Mouse (Mus musculus) T-cell, adult 66 days (primary cell): Measurements from ENCODE around the gene Strada. TPM values are rescaled to one million over a fixed set of nuclear protein-coding genes. Genes with fewer than 3 reads are reported as not detected.

Experiments
- total RNA-seq, 2 experiments: library from RNA; stranded (reverse); gene quantifications; 3 replicates in 1 of 2; 4 replicates in 1 of 2; pipeline ENCODE4 v1.2.4; 2023

Gene Strada
- total RNA-seq: 10 to 100 TPM; 26.8 to 30.0 TPM

DNA sequence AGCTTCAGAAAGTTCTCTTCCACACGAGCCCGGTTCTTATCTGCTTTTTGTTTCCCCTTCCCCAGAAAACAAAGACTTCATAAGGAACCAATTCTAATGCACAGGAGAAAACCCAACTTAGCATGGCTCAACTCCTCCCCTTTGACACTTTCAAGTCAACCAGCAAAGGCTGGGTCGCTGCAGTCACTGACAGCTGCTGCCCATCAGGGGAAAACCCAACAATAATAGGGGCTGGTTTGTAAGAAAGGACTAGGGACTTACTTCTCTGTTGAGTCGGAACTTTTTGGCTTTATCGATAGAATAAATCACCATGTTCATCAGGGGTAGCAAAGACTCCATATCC is at the start of gene Strada:
Gene Strada, minus strand, starts transcription at position 46 of the 343 bp plus-strand sequence.

GRCm38 (mm10) chr11:106216730-106217490 is 14.9 kb upstream of the Strada start, which contains the start of gene Ddx42:
Gene Ddx42 (plus strand): TSS chr11:106216926.

GRCm38 (mm10) chr11:106215927-106216729 is 14.2 kb upstream of the Strada start, which contains the start of gene Ccdc47:
Gene Ccdc47 (minus strand): TSS chr11:106216344.

DNA sequence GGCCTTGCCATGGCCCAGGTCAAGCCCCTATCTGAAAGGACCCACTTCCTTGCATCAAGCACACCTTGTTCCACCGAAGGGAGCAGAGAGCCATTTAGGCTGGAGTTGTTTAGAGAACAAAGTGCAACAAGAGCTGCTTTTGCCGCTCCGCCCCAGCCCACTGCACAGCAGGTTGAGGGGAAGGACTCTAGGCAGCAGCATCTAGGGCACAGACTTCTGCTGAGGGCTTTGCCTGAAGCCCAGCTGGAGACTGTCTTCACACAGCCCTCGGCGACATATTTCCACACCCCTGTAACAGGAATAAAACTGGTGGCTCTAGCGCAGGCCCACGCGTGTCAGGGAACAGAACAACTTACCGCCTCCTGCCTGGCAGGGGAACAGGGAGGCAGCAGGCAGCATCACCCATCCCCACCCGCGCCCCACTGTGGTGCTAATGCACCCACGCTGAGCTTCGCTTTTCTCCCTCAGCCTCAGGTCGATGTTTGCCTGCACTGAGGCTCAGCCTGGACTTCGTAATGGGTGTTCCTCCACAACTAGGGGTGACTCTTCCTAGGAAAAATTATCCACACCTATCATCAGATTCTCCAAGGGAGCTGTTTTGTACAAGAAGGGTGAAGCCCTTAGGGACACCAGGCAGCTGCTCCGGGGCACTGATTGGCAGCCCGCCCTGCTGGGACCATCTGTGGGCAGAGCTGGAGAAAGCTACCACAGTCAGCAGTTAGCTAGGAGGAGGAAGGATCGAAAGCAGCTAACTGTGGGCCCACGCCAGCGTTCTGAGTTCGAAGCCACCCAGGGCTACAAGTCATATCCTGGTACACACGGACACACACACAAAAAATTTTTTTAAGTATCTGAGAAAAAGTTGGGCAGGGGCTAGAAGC is 40.9 kb downstream of the Strada start, which contains the start of the genes Gm10840 and Limd2:
Gene Gm10840, plus strand, starts transcription at position 10 of the 881 bp plus-strand sequence.
Gene Limd2, minus strand, starts transcription at position 20 of the 881 bp plus-strand sequence.

Other genes with a start within 250 kb of the Strada start
- gene Cyb561, start 248.8 kb downstream of the Strada start, total RNA-seq: under 1 TPM in 1 of 2 experiments, not detected in 1; 0.26 TPM
- not detected for gene Ace, start 234.2 kb downstream of the Strada start, total RNA-seq
- not detected for gene Ace3, start 207.5 kb downstream of the Strada start, total RNA-seq
- under 1 TPM; 0.38 to 0.86 TPM for gene Kcnh6, start 194.0 kb downstream of the Strada start, total RNA-seq
- 10 to 100 TPM; 68.4 to 77.4 TPM for gene Dcaf7, start 165.3 kb downstream of the Strada start, total RNA-seq
- gene Taco1, start 136.1 kb downstream of the Strada start, total RNA-seq: 1 to 10 TPM; 7.5 to 8.9 TPM
- gene Map3k3, start 117.6 kb downstream of the Strada start, total RNA-seq: 100 to 1,000 TPM; 162 to 175 TPM
- 10 to 100 TPM; 18.0 to 22.1 TPM for gene Gm10840, start 41.3 kb downstream of the Strada start, total RNA-seq
- 100 to 1,000 TPM; 806 to 815 TPM for gene Limd2, start 41.3 kb downstream of the Strada start, total RNA-seq
- gene Ccdc47, start 14.2 kb upstream of the Strada start, total RNA-seq: 10 to 100 TPM; 45.3 to 52.9 TPM
- 10 to 100 TPM; 66.9 to 80.2 TPM for gene Ddx42, start 14.8 kb upstream of the Strada start, total RNA-seq
- gene Ftsj3, start 53.9 kb upstream of the Strada start, total RNA-seq: 100 to 1,000 TPM; 103 TPM
- gene Psmc5, start 54.0 kb upstream of the Strada start, total RNA-seq: 10 to 100 TPM; 52.2 to 59.5 TPM
- 100 to 1,000 TPM; 110 to 113 TPM for gene Smarcd2, start 70.8 kb upstream of the Strada start, total RNA-seq
- under 1 TPM; 0.26 to 0.36 TPM for gene Tcam1, start 74.5 kb upstream of the Strada start, total RNA-seq
- not detected for gene Gh, start 99.7 kb upstream of the Strada start, total RNA-seq
- gene Cd79b, start 112.6 kb upstream of the Strada start, total RNA-seq: 10 to 100 TPM in 1 of 2 experiments, 1 to 10 TPM in 1; 4.0 to 11.3 TPM
- under 1 TPM; 0.12 to 0.77 TPM for gene Scn4a, start 151.1 kb upstream of the Strada start, total RNA-seq
- gene Prr29, start 163.3 kb upstream of the Strada start, total RNA-seq: under 1 TPM; 0.76 to 0.80 TPM
- gene Icam2, start 185.9 kb upstream of the Strada start, total RNA-seq: 10 to 100 TPM; 58.5 to 71.3 TPM